Mouse (Mus musculus): ENCODE results near the gene Adam12.

DNA sequence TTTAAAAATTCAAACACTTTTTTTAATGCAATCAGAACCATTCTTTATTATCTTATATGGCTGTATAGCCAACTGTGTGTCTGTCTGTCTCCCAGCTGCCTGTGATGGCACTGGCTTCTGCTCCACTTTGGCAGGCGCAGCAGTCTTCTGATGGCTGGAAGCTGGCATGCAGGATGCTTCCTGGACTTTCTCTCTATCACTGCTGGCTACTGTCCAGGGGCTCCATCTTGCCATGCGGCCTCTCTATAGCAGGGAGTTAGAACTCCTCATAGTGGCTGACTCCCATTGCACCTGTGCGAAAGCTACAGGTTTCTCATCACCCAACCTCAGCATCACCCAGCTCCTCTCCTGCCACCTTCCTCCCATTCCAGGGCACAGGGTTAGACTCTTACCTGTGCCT lies 373.4 kb downstream of the Adam12 start:
- no peak for TF ChIP-seq POLR2A (IDR thresholded peaks at IDR 0.05; ENCODE audit: borderline replicate concordance, insufficient read depth, low read length)
- TF ChIP-seq CTCF (IDR thresholded peaks at IDR 0.05; ENCODE audit: borderline replicate concordance, insufficient read depth, low read depth, low read length), result no peak

Measured in cerebellum, adult 2 months (tissue).